Mouse (Mus musculus): ENCODE measurements around the gene Sgca. TPM values are rescaled to one million over a fixed set of nuclear protein-coding genes. Genes with fewer than 3 reads are reported as not detected.
A peak's percentile ranks its signal among the peaks of the same experiment; 100 is the strongest.

Gene Sgca
- total and polyA plus RNA-seq, 2 experiments from 2014 or later: 62.2 to 313 TPM

DNA sequence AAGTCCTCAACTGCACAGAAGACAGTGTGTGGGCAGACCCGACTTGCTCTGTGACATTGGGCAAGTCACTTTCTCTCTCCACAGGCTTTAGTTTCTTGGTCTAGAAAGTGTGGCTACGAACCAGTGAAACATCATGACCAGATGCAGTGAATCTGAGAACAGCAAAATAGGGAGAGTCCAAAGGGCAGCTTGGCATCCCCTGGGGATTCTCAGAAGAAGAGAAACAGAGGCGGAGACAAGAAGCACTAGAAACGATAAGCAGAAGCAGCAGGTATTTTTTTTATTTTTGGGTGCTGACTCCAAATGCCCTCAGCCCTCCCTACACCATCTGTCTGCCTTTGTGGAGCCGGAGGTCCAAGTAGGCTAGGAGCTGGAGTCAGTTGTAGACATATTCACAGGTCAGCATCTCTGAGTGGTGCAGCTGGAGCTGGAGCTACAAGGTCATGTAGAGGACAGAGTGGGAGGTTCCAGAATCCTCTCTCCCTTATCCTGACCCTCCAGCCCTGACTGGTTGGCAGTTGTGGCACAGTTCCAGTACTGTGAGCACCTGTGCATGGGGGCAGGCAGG, 13.5 kb downstream of the Sgca start:
- ATAC-seq (ENCODE audit: insufficient read depth, low read depth): no peak
- no peak for DNase-seq (ENCODE audit: low spot score)

DNA sequence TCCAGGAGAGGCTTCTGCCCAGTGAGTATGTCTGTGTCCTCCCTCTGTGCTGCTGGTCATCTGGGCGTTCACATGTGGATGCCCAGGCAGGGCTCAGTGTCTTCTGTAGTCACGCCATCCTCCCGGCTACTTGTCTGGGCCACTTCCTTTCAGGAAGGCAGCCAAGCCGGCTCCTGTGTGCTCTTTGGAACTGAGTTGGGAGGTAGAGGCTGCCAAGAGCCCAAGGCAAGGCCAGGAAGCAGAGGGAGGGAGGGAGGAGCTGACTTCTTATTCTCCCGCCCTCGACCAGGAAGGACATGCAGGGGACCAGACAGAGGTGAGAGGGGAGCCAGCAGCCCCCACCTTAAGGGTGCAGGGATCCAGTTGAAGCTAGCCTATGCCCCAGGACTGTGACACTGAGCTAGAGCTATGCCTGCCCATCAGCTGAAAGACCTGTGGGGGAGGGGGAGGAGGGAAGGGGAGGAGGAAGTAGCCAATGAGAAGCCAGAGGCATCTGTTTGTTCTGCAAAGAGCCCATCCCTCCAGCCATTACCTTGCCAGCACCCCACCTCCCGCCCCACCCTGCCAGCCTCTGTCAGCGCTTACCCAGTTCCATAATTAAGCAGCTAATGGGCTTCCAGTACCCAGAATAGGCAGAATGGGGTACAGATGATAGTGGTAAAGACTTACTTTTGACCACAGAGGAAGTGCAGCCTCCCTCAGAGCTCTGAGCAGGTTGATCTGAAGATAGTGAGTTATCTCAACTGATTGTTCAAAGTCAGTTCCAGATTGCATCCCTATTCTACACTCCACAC, 17.9 kb downstream of the Sgca start:
- Histone ChIP-seq H3K27ac (ENCODE audit: low read depth) (peak overlapping the region; percentile 76), H3K4me3 (ENCODE audit: low read depth, low read length) (no peak overlapping the region), H3K27me3 (ENCODE audit: control insufficient read depth, insufficient read depth, low read length) (no peaks in the 10 kb centered on the region), H3K36me3 (replicated peaks; ENCODE audit: control insufficient read depth, insufficient read depth, low read length) (no peaks in the 10 kb centered on the region), H3K4me1 (ENCODE audit: control insufficient read depth, insufficient read depth) (peaks cover 14% of the 10 kb centered on the region), H3K4me2 (ENCODE audit: low read depth, low read length) (peak overlapping the region; percentile 15; the same call in 1 of the 2 replicates), H3K9me3 (replicated peaks; ENCODE audit: control insufficient read depth, low read length) (no peaks in the 10 kb centered on the region), H3K9ac (replicated peaks; ENCODE audit: low read depth, low read length) (0 out of 2 replicates have a peak overlapping the region, but pooled peaks have one; percentile 6)
- ATAC-seq (ENCODE audit: insufficient read depth, low read depth) (peak; percentile 65), DNase-seq (ENCODE audit: low spot score) (peak; percentile 64)
- WGBS: 21% methylated on average over 8 of the region's 8 CpGs
- TF ChIP-seq CTCF (IDR thresholded peaks at IDR 0.05; ENCODE audit: low read depth): no peak
- no peak for TF ChIP-seq EP300 (IDR thresholded peaks at IDR 0.05; ENCODE audit: low read depth)

More for the DNA sequence above, 13.5 kb downstream of the Sgca start:
- Histone ChIP-seq H3K4me2 (ENCODE audit: low read depth, low read length) (no peak overlapping the region), H3K27me3 (ENCODE audit: control insufficient read depth, insufficient read depth, low read length) (no peaks in the 10 kb centered on the region), H3K36me3 (replicated peaks; ENCODE audit: control insufficient read depth, insufficient read depth, low read length) (no peaks in the 10 kb centered on the region), H3K4me3 (ENCODE audit: low read depth, low read length) (no peak overlapping the region), H3K9me3 (replicated peaks; ENCODE audit: control insufficient read depth, low read length) (no peaks in the 10 kb centered on the region), H3K4me1 (ENCODE audit: control insufficient read depth, insufficient read depth) (peaks cover 11% of the 10 kb centered on the region), H3K9ac (replicated peaks; ENCODE audit: low read depth, low read length) (no peak overlapping the region), H3K27ac (ENCODE audit: low read depth) (no peak overlapping the region)
- 71% methylated on average over 5 of the region's 5 CpGs for WGBS
- TF ChIP-seq CTCF (IDR thresholded peaks at IDR 0.05; ENCODE audit: low read depth): no peak
- TF ChIP-seq EP300 (IDR thresholded peaks at IDR 0.05; ENCODE audit: low read depth): no peak

DNA sequence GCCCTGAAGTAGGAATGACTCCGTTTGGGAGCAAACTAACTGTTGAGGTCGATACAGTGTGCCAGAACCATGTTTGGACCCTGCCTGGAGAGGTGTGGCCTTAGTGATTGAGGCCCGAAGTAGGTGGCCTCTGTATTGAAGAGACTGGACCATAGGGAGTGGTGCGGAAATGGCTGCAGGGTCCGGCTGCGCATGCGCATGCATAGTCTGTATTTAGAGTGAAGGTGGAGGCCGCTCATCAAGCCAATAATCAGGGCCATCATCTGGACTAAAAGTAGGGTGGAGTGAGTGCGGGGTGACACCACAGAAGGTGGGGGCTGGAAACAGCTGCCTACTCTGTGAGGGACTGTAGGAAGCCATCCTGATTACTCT, 18.4 kb downstream of the Sgca start:
- Histone ChIP-seq H3K4me1 (ENCODE audit: control insufficient read depth, insufficient read depth) (peaks cover 14% of the 10 kb centered on the region), H3K4me2 (ENCODE audit: low read depth, low read length) (peak overlapping the region; percentile 15; the same call in 1 of the 2 replicates), H3K27ac (ENCODE audit: low read depth) (peak overlapping the region; percentile 76), H3K9ac (replicated peaks; ENCODE audit: low read depth, low read length) (no peak overlapping the region), H3K27me3 (ENCODE audit: control insufficient read depth, insufficient read depth, low read length) (no peaks in the 10 kb centered on the region), H3K4me3 (ENCODE audit: low read depth, low read length) (no peak overlapping the region), H3K36me3 (replicated peaks; ENCODE audit: control insufficient read depth, insufficient read depth, low read length) (no peaks in the 10 kb centered on the region), H3K9me3 (replicated peaks; ENCODE audit: control insufficient read depth, low read length) (no peaks in the 10 kb centered on the region)
- DNase-seq (ENCODE audit: low spot score) (no peak), ATAC-seq (ENCODE audit: insufficient read depth, low read depth) (no peak; the same call in 1 of the 2 replicates)
- 78% methylated on average over 9 of the region's 9 CpGs for WGBS
- no peak for TF ChIP-seq CTCF (IDR thresholded peaks at IDR 0.05; ENCODE audit: low read depth)
- TF ChIP-seq EP300 (IDR thresholded peaks at IDR 0.05; ENCODE audit: low read depth): no peak

DNA sequence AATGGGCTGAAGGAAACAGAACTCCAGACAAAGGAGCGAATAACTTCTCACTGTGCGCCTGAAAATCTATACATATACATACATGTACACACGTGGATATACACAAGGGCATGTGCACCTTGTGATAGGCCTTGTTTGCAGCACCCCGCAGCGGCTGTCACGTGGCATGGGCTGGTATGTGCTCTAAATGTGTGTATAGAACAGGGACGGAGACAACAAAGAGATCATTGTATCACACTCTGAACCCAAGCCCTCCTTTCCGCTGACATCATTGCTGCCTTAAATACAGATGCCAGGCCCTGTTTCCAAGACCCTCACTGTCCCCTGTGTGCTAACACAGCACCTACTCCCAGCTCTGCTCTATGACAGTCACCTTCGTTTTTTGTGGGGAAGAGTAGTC, 21.0 kb downstream of the Sgca start:
- Histone ChIP-seq H3K27ac (ENCODE audit: low read depth) (peak overlapping the region; percentile 55), H3K4me2 (ENCODE audit: low read depth, low read length) (no peak overlapping the region), H3K4me1 (ENCODE audit: control insufficient read depth, insufficient read depth) (peaks cover 14% of the 10 kb centered on the region), H3K9ac (replicated peaks; ENCODE audit: low read depth, low read length) (no peak overlapping the region), H3K4me3 (ENCODE audit: low read depth, low read length) (0 out of 2 replicates have a peak overlapping the region, but pooled peaks have one; percentile 11), H3K9me3 (replicated peaks; ENCODE audit: control insufficient read depth, low read length) (no peaks in the 10 kb centered on the region), H3K36me3 (replicated peaks; ENCODE audit: control insufficient read depth, insufficient read depth, low read length) (no peaks in the 10 kb centered on the region), H3K27me3 (ENCODE audit: control insufficient read depth, insufficient read depth, low read length) (no peaks in the 10 kb centered on the region)
- TF ChIP-seq CTCF (IDR thresholded peaks at IDR 0.05; ENCODE audit: low read depth): no peak
- TF ChIP-seq EP300 (IDR thresholded peaks at IDR 0.05; ENCODE audit: low read depth): no peak
- DNase-seq (ENCODE audit: low spot score) (no peak), ATAC-seq (ENCODE audit: insufficient read depth, low read depth) (no peak)
- 64% methylated on average over 9 of the region's 9 CpGs for WGBS

DNA sequence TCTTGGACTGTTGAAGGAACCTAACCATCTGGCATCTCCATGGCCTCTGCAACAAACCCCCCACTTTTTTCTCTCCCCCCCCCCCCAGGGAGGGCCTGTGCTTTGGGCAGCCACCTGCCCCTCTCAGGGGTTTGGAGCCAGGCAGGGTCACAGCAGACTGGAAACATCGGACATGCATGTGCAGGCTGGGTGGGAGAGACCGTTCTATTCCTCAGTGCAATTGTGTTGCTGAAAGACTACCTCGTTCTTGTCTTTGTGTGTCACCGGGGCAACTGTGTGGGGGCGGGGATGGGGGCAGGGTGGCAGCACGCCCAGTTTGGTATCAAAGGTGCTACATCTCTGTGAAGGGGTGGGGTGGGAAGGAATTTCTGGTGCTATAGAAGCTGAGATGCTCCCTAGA, 24.0 kb downstream of the Sgca start:
- whole genome bisulfite sequencing: 12% methylated on average over 6 of the region's 6 CpGs
- H3K27me3 ChIP-seq (ENCODE audit: control insufficient read depth, insufficient read depth, low read length): no peaks in the 10 kb centered on the region
- no peak overlapping the region for H3K27ac ChIP-seq (ENCODE audit: low read depth)
- no peak for ATAC-seq (ENCODE audit: insufficient read depth, low read depth)
- no peak overlapping the region for H3K9ac ChIP-seq (replicated peaks; ENCODE audit: low read depth, low read length)
- DNase-seq (ENCODE audit: low spot score): no peak
- H3K4me1 ChIP-seq (ENCODE audit: control insufficient read depth, insufficient read depth): no peaks in the 10 kb centered on the region
- TF ChIP-seq EP300 (IDR thresholded peaks at IDR 0.05; ENCODE audit: low read depth) (no peak), CTCF (IDR thresholded peaks at IDR 0.05; ENCODE audit: low read depth) (no peak)
- no peak overlapping the region for H3K4me3 ChIP-seq (ENCODE audit: low read depth, low read length)
- no peaks in the 10 kb centered on the region for H3K36me3 ChIP-seq (replicated peaks; ENCODE audit: control insufficient read depth, insufficient read depth, low read length)
- H3K9me3 ChIP-seq (replicated peaks; ENCODE audit: control insufficient read depth, low read length): no peaks in the 10 kb centered on the region
- H3K4me2 ChIP-seq (ENCODE audit: low read depth, low read length): no peak overlapping the region

Data from heart, postnatal 0 days (tissue).